Mouse (Mus musculus) limb, embryonic 11.5 days (tissue): ENCODE measurements around the gene Pcdh10. TPM values are rescaled to one million over a fixed set of nuclear protein-coding genes. Genes with fewer than 3 reads are reported as not detected.
A peak's percentile ranks its signal among the peaks of the same experiment; 100 is the strongest.

Experiments
- ATAC-seq: fragments of 200-750 bp; cut with Nextera tagmentation; 2 replicates; pipeline ENCODE4 v1.8.0; 2017; ENCODE audit warnings: low read depth; ENCODE audit not compliant: insufficient number of reproducible peaks, low FRiP score, low TSS enrichment
- DNase-seq: peaks from one replicate; pipeline ENCODE4 v3.0.0-alpha.2; 2015; ENCODE audit warnings: low spot score
- H3K27ac ChIP-seq: fragments of 300-500 bp; sonication (generic); replicated peaks from 2 replicates; pipeline ENCODE4 v1.5.1; 2014; ENCODE audit warnings: low read depth, mild to moderate bottlenecking, low read length
- H3K27me3 ChIP-seq: fragments of 300-500 bp; sonication (generic); 2 replicates; pipeline ENCODE4 v1.6.1; 2014; ENCODE audit warnings: mild to moderate bottlenecking, low read length, mixed read lengths; ENCODE audit not compliant: control insufficient read depth, insufficient read depth
- H3K36me3 ChIP-seq: fragments of 300-500 bp; sonication (generic); 2 replicates; pipeline ENCODE4 v1.6.1; 2014; ENCODE audit warnings: mild to moderate bottlenecking, low read length, moderate library complexity, mixed read lengths; ENCODE audit not compliant: control insufficient read depth, insufficient read depth
- H3K4me1 ChIP-seq: fragments of 300-500 bp; sonication (generic); 2 replicates; pipeline ENCODE4 v1.6.1; 2014; ENCODE audit warnings: low read length, mixed read lengths; ENCODE audit not compliant: control insufficient read depth, insufficient read depth
- H3K4me2 ChIP-seq: fragments of 300-500 bp; sonication (generic); 2 replicates; pipeline ENCODE4 v1.6.1; 2014; ENCODE audit warnings: low read depth, mild to moderate bottlenecking, moderate library complexity; ENCODE audit not compliant: severe bottlenecking
- H3K4me3 ChIP-seq: fragments of 300-500 bp; sonication (generic); 2 replicates; pipeline ENCODE4 v1.5.1; 2014; ENCODE audit warnings: low read depth, low read length
- H3K9ac ChIP-seq: fragments of 300-500 bp; sonication (generic); 2 replicates; pipeline ENCODE4 v1.6.1; 2014; ENCODE audit warnings: mild to moderate bottlenecking, low read length
- H3K9me3 ChIP-seq: fragments of 300-500 bp; sonication (generic); 2 replicates; pipeline ENCODE4 v1.6.1; 2016; ENCODE audit warnings: low read length; ENCODE audit not compliant: control insufficient read depth
- WGBS: fragments of 180-500 bp; shearing (Covaris S2); extraction: QIAGEN DNeasy Blood & Tissue Kit; methylation state at CpG from one replicate; pipeline ENCODE4 v1.1.7; 2014; 5-methylcytosine and 5-hydroxymethylcytosine counted together
- polyA plus RNA-seq: library from polyadenylated mRNA; unstranded; fragments of >200 nt; fragmentation: Nextera tagmentation; extraction: Ambion mirVana; gene quantifications from 2 replicates; pipeline ENCODE4 v1.2.1, GENCODE M21; 2014

Pcdh10 gene
- polyA plus RNA-seq, 1 experiment from 2014 or later: 7.2 TPM

GRCm38 (mm10) chr3:45397101-45397500 lies 18.9 kb downstream of the Pcdh10 start:
- H3K27me3 ChIP-seq: no peaks in the 10 kb centered on the region
- ATAC-seq: no peak
- H3K4me2 ChIP-seq: no peak overlapping the region
- 88% methylated on average over 4 of the region's 4 CpGs for WGBS
- no peak overlapping the region for H3K27ac ChIP-seq
- no peak overlapping the region for H3K9ac ChIP-seq
- no peak overlapping the region for H3K4me3 ChIP-seq
- H3K4me1 ChIP-seq: no peaks in the 10 kb centered on the region
- H3K9me3 ChIP-seq: no peaks in the 10 kb centered on the region
- DNase-seq: no peak
- H3K36me3 ChIP-seq: no peaks in the 10 kb centered on the region

- Histone ChIP-seq H3K9ac (no peak overlapping the region), H3K4me2 (no peak overlapping the region), H3K36me3 (no peaks in the 10 kb centered on the region), H3K27ac (no peak overlapping the region), H3K9me3 (no peaks in the 10 kb centered on the region), H3K4me1 (no peaks in the 10 kb centered on the region), H3K27me3 (no peaks in the 10 kb centered on the region), H3K4me3 (no peak overlapping the region)
- ATAC-seq (no peak), DNase-seq (no peak)
- 91% methylated on average over 2 of the region's 2 CpGs for WGBS
Measured at GRCm38 (mm10) chr3:45403239-45403638, 25.0 kb downstream of the Pcdh10 start.

- Histone ChIP-seq H3K9me3 (no peaks in the 10 kb centered on the region), H3K9ac (no peak overlapping the region), H3K4me1 (no peaks in the 10 kb centered on the region), H3K27me3 (no peaks in the 10 kb centered on the region), H3K4me2 (no peak overlapping the region), H3K36me3 (no peaks in the 10 kb centered on the region), H3K4me3 (no peak overlapping the region), H3K27ac (no peak overlapping the region)
- 39% methylated on average over 1 of the region's 1 CpGs for WGBS
- ATAC-seq: no peak
- DNase-seq: no peak
Measured at GRCm38 (mm10) chr3:45431691-45432090, 53.5 kb downstream of the Pcdh10 start.

GRCm38 (mm10) chr3:45432172-45432765 lies 54.1 kb downstream of the Pcdh10 start:
- DNase-seq: peak; percentile 22
- Histone ChIP-seq H3K27me3 (no peaks in the 10 kb centered on the region), H3K4me2 (no peak overlapping the region), H3K27ac (no peak overlapping the region), H3K9me3 (no peaks in the 10 kb centered on the region), H3K9ac (no peak overlapping the region), H3K36me3 (no peaks in the 10 kb centered on the region), H3K4me1 (no peaks in the 10 kb centered on the region), H3K4me3 (no peak overlapping the region)
- 37% methylated on average over 11 of the region's 11 CpGs for WGBS
- ATAC-seq: no peak
